Mouse (Mus musculus) G1E (cell line): ENCODE measurements around the gene Ppp2r3d.

Experiments
- CTCF ChIP-seq: IDR thresholded peaks from 2 replicates; pipeline ENCODE4 v1.5.1; 2012; ENCODE audit warnings: low read depth, low read length, inconsistent platforms, mixed read lengths
- GATA1 ChIP-seq: IDR thresholded peaks from 2 replicates; pipeline ENCODE4 v1.6.1; 2012; ENCODE audit warnings: borderline replicate concordance, low read length, inconsistent platforms, mixed read lengths

DNA sequence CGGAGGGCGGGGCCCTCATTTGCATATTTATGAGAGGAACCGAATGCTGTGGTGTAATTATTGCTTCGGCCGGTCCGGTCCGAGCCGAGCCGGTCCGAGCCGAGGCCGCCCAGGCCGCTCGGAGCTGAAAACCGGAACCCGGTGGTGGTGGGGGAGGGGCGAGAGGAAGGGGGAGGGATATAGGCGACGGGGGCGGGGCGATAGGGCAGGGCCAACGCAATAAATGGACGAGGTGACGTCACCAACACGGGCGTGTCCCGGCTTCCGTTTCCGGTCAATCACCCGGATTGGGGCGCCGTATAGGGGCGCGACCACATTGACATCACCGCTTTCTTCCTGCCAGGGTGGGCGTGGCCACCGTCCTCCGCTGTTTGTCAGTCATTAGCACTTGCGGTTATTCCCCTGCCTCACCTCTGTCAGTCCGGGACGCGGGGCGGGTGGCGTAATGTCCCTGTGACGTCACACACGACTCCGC, 51.2 kb downstream of the Ppp2r3d start:
- no peak for TF ChIP-seq CTCF
- TF ChIP-seq GATA1, result no peak
